9 mouse cellular contexts compared by ENCODE assay signal in the genomic region with DNA sequence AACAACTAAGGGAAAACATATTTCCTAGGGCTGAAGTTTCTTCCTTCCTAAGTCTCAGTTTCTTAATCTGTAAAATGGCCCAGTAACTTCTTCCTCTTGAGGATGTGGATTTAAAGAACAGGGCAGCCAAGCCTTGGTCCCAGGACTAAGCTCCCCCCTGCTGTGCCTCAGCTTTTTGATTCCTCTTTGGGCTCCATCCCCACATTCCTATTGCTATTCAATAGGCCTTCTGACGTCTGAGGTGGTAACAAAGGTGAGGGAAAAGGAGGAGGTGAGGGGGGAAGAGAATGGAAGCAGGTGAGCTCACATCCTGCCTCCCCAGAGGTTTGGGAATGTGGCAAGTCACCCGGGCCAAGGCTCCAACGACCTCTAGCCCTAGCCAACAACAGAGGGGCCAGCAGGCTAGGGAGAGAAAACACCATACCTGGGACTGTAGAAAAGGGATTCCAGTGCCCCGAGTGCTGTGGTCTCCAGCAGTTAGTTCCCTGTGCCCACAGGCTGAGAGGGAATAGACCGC. TPM values are rescaled to one million over a fixed set of nuclear protein-coding genes. Genes with fewer than 3 reads are reported as not detected.
A peak's percentile ranks its signal among the peaks of the same experiment; 100 is the strongest.
DNase-seq lines count a peak whose midpoint lies in the region; ATAC-seq and TF ChIP-seq lines count a peak whose summit lies in the region.
"Had no signal": no experiment of that assay in that cellular context is flagged by ENCODE, and none has a peak within 500 bp of the region (broad histone marks: within the 10 kb centered on the region; RNA-seq: fewer than 3 reads in every experiment).

No protein-coding gene starts in this region.

- no peak overlapping the region for H3K4me2 ChIP-seq in heart, embryonic 15.5 days
- 0 out of 2 replicates have a peak overlapping the region, but pooled peaks have one; percentile 6 for H3K4me2 ChIP-seq in intestine, postnatal 0 days (replicated peaks; ENCODE audit: low read depth)

- H3K4me3 ChIP-seq in heart, embryonic 15.5 days: no peak overlapping the region
- no peak overlapping the region for H3K4me3 ChIP-seq in spleen, adult 2 months (ENCODE audit: extremely low read depth, insufficient read depth, insufficient read length)
- no peak overlapping the region for H3K4me3 ChIP-seq in intestine, postnatal 0 days (ENCODE audit: low read depth, low read length)

- H3K27me3 ChIP-seq in heart, embryonic 15.5 days: peaks cover 9% of the 10 kb centered on the region; the same call in 1 of the 2 replicates
- no peaks in the 10 kb centered on the region for H3K27me3 ChIP-seq in spleen, adult 2 months (ENCODE audit: control insufficient read depth, insufficient read depth, low read length)
- no peaks in the 10 kb centered on the region for H3K27me3 ChIP-seq in intestine, postnatal 0 days (replicated peaks; ENCODE audit: control insufficient read depth, insufficient read depth, low read length)

- WGBS in heart, embryonic 15.5 days: 46% methylated on average over 5 of the region's 5 CpGs
- WGBS in spleen, adult 2 months: 53% methylated on average over 5 of the region's 5 CpGs
- WGBS in intestine, postnatal 0 days: 46% methylated on average over 5 of the region's 5 CpGs

- H3K9me3 ChIP-seq in heart, embryonic 15.5 days (replicated peaks): no peaks in the 10 kb centered on the region
- no peaks in the 10 kb centered on the region for H3K9me3 ChIP-seq in intestine, postnatal 0 days (ENCODE audit: control insufficient read depth)

- no peak overlapping the region for H3K9ac ChIP-seq in heart, embryonic 15.5 days
- H3K9ac ChIP-seq in intestine, postnatal 0 days (ENCODE audit: low read depth, low read length): no peak overlapping the region

- peak overlapping the region; percentile 5; the same call in 1 of the 2 replicates for H3K27ac ChIP-seq in heart, embryonic 15.5 days
- peak overlapping the region; percentile 90 for H3K27ac ChIP-seq in spleen, adult 2 months (ENCODE audit: insufficient read depth, low read length)
- H3K27ac ChIP-seq in intestine, postnatal 0 days (ENCODE audit: low read depth, low read length): peak overlapping the region; percentile 66

- TF ChIP-seq CTCF in spleen, adult 2 months (IDR thresholded peaks at IDR 0.05; ENCODE audit: extremely low read depth, insufficient read depth, insufficient read length, insufficient replicate concordance): no peak
- TF ChIP-seq CTCF in intestine, postnatal 0 days (IDR thresholded peaks at IDR 0.05; ENCODE audit: low read depth): no peak

- DNase-seq in heart, adult 8-10 months (ENCODE audit: low spot score): no peak
- no peak for DNase-seq in spleen, adult 2 months (ENCODE audit: low read depth in 1 of 2, low spot score in 2 of 2)
- no peak for DNase-seq in spleen, adult 12 weeks (ENCODE audit: low spot score)
- no peak for DNase-seq in layer of hippocampus, postnatal 36 days
- no peak for DNase-seq in adrenal gland, adult 18-20 months (ENCODE audit: low spot score in 2 of 2)
- no peak for DNase-seq in spleen, postnatal 36 days (ENCODE audit: low spot score in 2 of 2)
- DNase-seq: lung, adult 2 months had no signal

- peaks cover 36% of the 10 kb centered on the region for H3K4me1 ChIP-seq in heart, embryonic 15.5 days (replicated peaks)
- H3K4me1 ChIP-seq in spleen, adult 2 months (ENCODE audit: control insufficient read depth, insufficient read depth, insufficient read length): peaks cover 65% of the 10 kb centered on the region; the same call in 1 of the 2 replicates
- peaks cover 29% of the 10 kb centered on the region for H3K4me1 ChIP-seq in intestine, postnatal 0 days (replicated peaks; ENCODE audit: control insufficient read depth, insufficient read depth, low read length)

- H3K36me3 ChIP-seq in heart, embryonic 15.5 days: no peaks in the 10 kb centered on the region
- H3K36me3 ChIP-seq in spleen, adult 2 months (ENCODE audit: control insufficient read depth, insufficient read depth, low read length): peaks cover 1% of the 10 kb centered on the region; the same call in 1 of the 2 replicates
- 0 out of 2 replicates have a peak, but pooled peaks cover under 1% of the 10 kb centered on the region for H3K36me3 ChIP-seq in intestine, postnatal 0 days (ENCODE audit: control insufficient read depth, insufficient read depth)

- no peak for TF ChIP-seq POLR2A in spleen, adult 2 months (IDR thresholded peaks at IDR 0.05; ENCODE audit: low read depth, low read length)

- ATAC-seq in heart, embryonic 15.5 days (replicated peaks; ENCODE audit: insufficient number of reproducible peaks, insufficient read depth, low FRiP score, low read depth): no peak
- no peak for ATAC-seq in intestine, postnatal 0 days

RNA-seq across cellular contexts. Expression of a gene that starts 12.4 kb away (rescaled TPM):
- 2.4 and 5.3 TPM in 2 replicates for polyA plus RNA-seq in heart, embryonic 15.5 days (2015; fragmentation: Nextera tagmentation; extraction: Ambion mirVana)
- 1 to 10 TPM; 4.2 to 6.4 (median 4.4) TPM for total RNA-seq in heart, adult 8-10 months (2022)
- 48.3 and 51.8 TPM in 2 replicates for polyA plus RNA-seq in spleen, adult 2 months (2012; rRNA removed)
- polyA plus RNA-seq in intestine, postnatal 0 days (2015; fragmentation: Nextera tagmentation; extraction: Ambion mirVana): 11.7 and 14.4 TPM in 2 replicates
- 10 to 100 TPM; 29.4 to 32.6 TPM for total RNA-seq in layer of hippocampus, postnatal 36 days (2021)
- total RNA-seq in adrenal gland, adult 18-20 months (2021): 1 to 10 TPM; 1.1 to 2.1 TPM

Comparison
In these comparisons a context has a peak if more than half of its experiments do, and no peak if none do; other contexts are left out.
1. H3K27ac ChIP-seq: peak in every context shown above with its lines; median percentile 90 in spleen, adult 2 months; 66 in intestine, postnatal 0 days; 5 in heart, embryonic 15.5 days.
2. RNA of a gene that starts 12.4 kb away (total RNA-seq): 29.4 to 32.6 TPM in layer of hippocampus, postnatal 36 days; 4.2 to 6.4 TPM in heart, adult 8-10 months and 1.1 to 2.1 TPM in adrenal gland, adult 18-20 months; every median in the first group is over 4 times any median in the second.